Mouse (Mus musculus) heart, postnatal 10 days (tissue): ENCODE data around the gene Shoc2. TPM values are rescaled to one million over a fixed set of nuclear protein-coding genes. Genes with fewer than 3 reads are reported as not detected.
"Not testable (repeated sequence)": the region's sequence is repeated elsewhere in the genome, so short reads cannot be mapped to it uniquely, and the experiment has no call there.

ENCODE experiments used
- DNase-seq, 2 experiments: peaks; one replicate each; pipeline ENCODE4 v3.0.0; 2021
- intact Hi-C: fragments of 180-260 bp; cut with DNase I; formaldehyde crosslinking; loops from one replicate; pipeline ENCODE4 v1.15.1; 2025
- total RNA-seq, 2 experiments: library from RNA; stranded (reverse); gene quantifications; 2 replicates each; pipeline ENCODE4 v1.2.3; 2021

The Shoc2 gene
- total RNA-seq, 2 experiments from 2014 or later = 35.8 to 36.7 TPM

- no peak for DNase-seq
- intact Hi-C loops = loop anchor here (5.0 kb wide), 2 partner anchors 84 to 279 kb away; no protein-coding TSS in a partner anchor
These were observed 17.4 kb upstream of the Shoc2 start for GRCm38 (mm10) chr19:53926705-53927104.

- no peak for DNase-seq
- intact Hi-C loops = loop anchor here (2.0 to 5.0 kb wide), 3 partner anchors 20 to 282 kb away; no protein-coding TSS in a partner anchor
These were observed 14.9 kb upstream of the Shoc2 start for GRCm38 (mm10) chr19:53929218-53929617.

- intact Hi-C loops = no loop called here
- DNase-seq = no peak
These were observed 11.1 kb upstream of the Shoc2 start for GRCm38 (mm10) chr19:53933050-53933449.

- intact Hi-C loops = no loop called here
- no peak for DNase-seq
These were observed 10.1 kb upstream of the Shoc2 start for GRCm38 (mm10) chr19:53934046-53934445.

- intact Hi-C loops = no loop called here
- DNase-seq = no peak
These were observed 4.6 kb upstream of the Shoc2 start for GRCm38 (mm10) chr19:53939467-53939866.

GRCm38 (mm10) chr19:53941139-53941538 lies 3.0 kb upstream of the Shoc2 start:
- intact Hi-C loops = loop anchor here (5.0 kb wide), 1 partner anchor 39 kb away; no protein-coding TSS in a partner anchor
- no peak for DNase-seq

- intact Hi-C loops = loop anchor here (5.0 kb wide), 1 partner anchor 40 kb away; no protein-coding TSS in a partner anchor
- DNase-seq = no peak
These were observed 1.8 kb upstream of the Shoc2 start for GRCm38 (mm10) chr19:53942342-53942741.

- intact Hi-C loops = loop anchor here (5.0 kb wide), 4 partner anchors 42 to 1118 kb away; no protein-coding TSS in a partner anchor
- DNase-seq = no peak
These were observed 672 bp downstream of the Shoc2 start for GRCm38 (mm10) chr19:53944786-53945169.

GRCm38 (mm10) chr19:53945171-53946042 lies 1.3 kb downstream of the Shoc2 start:
- intact Hi-C loops = loop anchor here (5.0 kb wide), 3 partner anchors 47 to 1117 kb away; no protein-coding TSS in a partner anchor

GRCm38 (mm10) chr19:53957513-53957912 lies 13.4 kb downstream of the Shoc2 start:
- intact Hi-C loops = no loop called here

More at GRCm38 (mm10) chr19:53945171-53946042, 1.3 kb downstream of the Shoc2 start:
- peak; percentile 54 to 69 for DNase-seq

GRCm38 (mm10) chr19:53962511-53962910 lies 18.4 kb downstream of the Shoc2 start:
- intact Hi-C loops = no loop called here
- no peak for DNase-seq

More at GRCm38 (mm10) chr19:53957513-53957912, 13.4 kb downstream of the Shoc2 start:
- DNase-seq = no peak

- DNase-seq, intact Hi-C loops: not testable (repeated sequence)
These were observed 20.2 kb downstream of the Shoc2 start for GRCm38 (mm10) chr19:53964347-53964746.

- intact Hi-C loops = no loop called here
- DNase-seq = no peak
These were observed 21.0 kb downstream of the Shoc2 start for GRCm38 (mm10) chr19:53964910-53965633.

GRCm38 (mm10) chr19:53969226-53969625 lies 25.1 kb downstream of the Shoc2 start:
- DNase-seq = no peak
- intact Hi-C loops = no loop called here

- intact Hi-C loops = no loop called here
- no peak for DNase-seq
These were observed 27.8 kb downstream of the Shoc2 start for GRCm38 (mm10) chr19:53971938-53972337.

GRCm38 (mm10) chr19:53973656-53974055 lies 29.6 kb downstream of the Shoc2 start:
- DNase-seq = no peak
- intact Hi-C loops = no loop called here

GRCm38 (mm10) chr19:53982041-53982440 lies 37.9 kb downstream of the Shoc2 start:
- intact Hi-C loops = no loop called here
- DNase-seq = no peak

GRCm38 (mm10) chr19:53983336-53983735 lies 39.2 kb downstream of the Shoc2 start:
- intact Hi-C loops = no loop called here
- peak in 1 of 2 experiments; percentile 15 for DNase-seq

- intact Hi-C loops = no loop called here
These were observed 40.5 kb downstream of the Shoc2 start for GRCm38 (mm10) chr19:53984628-53985027.

GRCm38 (mm10) chr19:53990538-53990937 lies 46.4 kb downstream of the Shoc2 start:
- no peak for DNase-seq
- intact Hi-C loops = loop anchor here (5.0 kb wide), 1 partner anchor 43 kb away; no protein-coding TSS in a partner anchor

More at GRCm38 (mm10) chr19:53984628-53985027, 40.5 kb downstream of the Shoc2 start:
- no peak for DNase-seq

GRCm38 (mm10) chr19:53993860-53994259 lies 49.8 kb downstream of the Shoc2 start:
- intact Hi-C loops = loop anchor here (5.0 kb wide), 1 partner anchor 47 kb away; no protein-coding TSS in a partner anchor
- no peak for DNase-seq
